Comparison of ENCODE assay signal across 13 mouse cellular contexts in the genomic region with DNA sequence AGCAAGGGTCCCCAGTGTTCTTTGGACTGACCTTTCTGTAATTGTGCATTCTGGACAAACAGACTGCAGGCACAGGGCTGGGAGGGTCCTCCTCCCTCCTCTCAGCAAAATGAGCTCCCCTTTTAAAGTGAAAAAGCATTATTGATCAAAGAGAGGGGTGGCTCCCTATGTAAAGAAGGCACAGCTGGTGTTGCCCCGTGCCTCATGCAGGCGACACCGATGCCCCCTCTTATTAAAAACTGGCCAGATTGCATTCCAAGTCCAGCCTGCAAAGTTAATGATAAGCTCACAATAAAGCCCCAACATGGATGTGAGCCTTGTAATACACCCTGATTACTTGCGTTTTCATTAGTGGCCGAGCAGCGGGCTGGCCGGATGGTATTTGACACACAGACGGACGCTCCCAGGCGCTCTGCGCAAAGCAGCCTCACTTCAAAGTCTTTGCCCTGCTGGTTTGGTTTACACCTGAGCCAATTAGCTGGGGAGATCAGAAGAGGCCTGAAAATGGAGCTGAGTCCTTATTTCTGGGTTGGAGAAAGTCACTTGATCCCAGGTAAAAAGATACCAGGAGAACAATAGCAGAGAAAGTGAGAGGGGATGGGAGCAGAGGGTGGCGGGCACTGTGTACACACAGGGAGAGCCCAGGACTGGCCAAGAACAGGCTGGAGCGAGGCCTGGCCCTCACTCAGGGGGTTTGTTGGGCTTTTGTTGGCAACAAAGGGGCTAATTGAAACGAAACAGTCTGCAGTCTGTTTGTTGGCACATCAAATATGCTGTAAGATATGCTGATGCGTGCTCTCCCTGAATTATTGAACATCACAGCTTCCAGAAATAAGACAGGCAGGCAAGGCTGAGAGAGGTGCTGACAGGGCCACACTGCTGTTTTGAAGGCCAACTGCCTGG.
A peak's percentile ranks its signal among the peaks of the same experiment; 100 is the strongest.
DNase-seq lines count a peak whose midpoint lies in the region; ATAC-seq and TF ChIP-seq lines count a peak whose summit lies in the region.
"Had no signal": no experiment of that assay in that cellular context is flagged by ENCODE, and none has a peak within 500 bp of the region (broad histone marks: within the 10 kb centered on the region; RNA-seq: fewer than 3 reads in every experiment).

No protein-coding gene starts in this region.

- H3K4me3 ChIP-seq in forebrain, embryonic 14.5 days (ENCODE audit: low read depth, low read length) = no peak overlapping the region
- no peak overlapping the region for H3K4me3 ChIP-seq in hindbrain, postnatal 0 days (ENCODE audit: low read length)
- H3K4me3 ChIP-seq: layer of hippocampus, adult 2 months; limb, embryonic 12.5 days had no signal

- no peak overlapping the region; the same call in 1 of the 2 replicates for H3K9ac ChIP-seq in forebrain, embryonic 14.5 days (ENCODE audit: low read length)
- H3K9ac ChIP-seq in hindbrain, postnatal 0 days (replicated peaks; ENCODE audit: low read length) = no peak overlapping the region
- H3K9ac ChIP-seq: limb, embryonic 12.5 days had no signal

- no peaks in the 10 kb centered on the region for H3K36me3 ChIP-seq in forebrain, embryonic 14.5 days (ENCODE audit: control insufficient read depth, insufficient read depth, low read length)
- H3K36me3 ChIP-seq in hindbrain, postnatal 0 days (ENCODE audit: insufficient read depth, low read length) = no peaks in the 10 kb centered on the region
- H3K36me3 ChIP-seq: limb, embryonic 12.5 days had no signal

- WGBS in forebrain, embryonic 14.5 days = 6% methylated on average over 15 of the region's 15 CpGs
- WGBS in hindbrain, postnatal 0 days = 19% methylated on average over 15 of the region's 15 CpGs

- no peak for TF ChIP-seq CTCF in hindbrain, postnatal 0 days (IDR thresholded peaks at IDR 0.05; ENCODE audit: low read depth)

- H3K9me3 ChIP-seq in forebrain, embryonic 14.5 days (replicated peaks; ENCODE audit: control insufficient read depth, low read length) = no peaks in the 10 kb centered on the region
- H3K9me3 ChIP-seq in hindbrain, postnatal 0 days (ENCODE audit: low read length) = no peaks in the 10 kb centered on the region
- H3K9me3 ChIP-seq: limb, embryonic 12.5 days had no signal

- ATAC-seq in forebrain, embryonic 14.5 days = peak; percentile 70
- ATAC-seq in hindbrain, postnatal 0 days = peak; percentile 84

- H3K27me3 ChIP-seq in forebrain, embryonic 14.5 days (replicated peaks; ENCODE audit: control insufficient read depth, insufficient read depth, low read length) = peaks cover 4% of the 10 kb centered on the region; the same call in 1 of the 2 replicates
- no peaks in the 10 kb centered on the region for H3K27me3 ChIP-seq in hindbrain, postnatal 0 days (ENCODE audit: insufficient read depth, low read length)

- peak overlapping the region; percentile 23; the same call in 1 of the 2 replicates for H3K4me2 ChIP-seq in forebrain, embryonic 14.5 days (ENCODE audit: low read length)
- 0 out of 2 replicates have a peak overlapping the region, but pooled peaks have one; percentile 2 for H3K4me2 ChIP-seq in hindbrain, postnatal 0 days (ENCODE audit: low read depth, low read length)
- H3K4me2 ChIP-seq: limb, embryonic 12.5 days had no signal

- H3K4me1 ChIP-seq in forebrain, embryonic 14.5 days (ENCODE audit: control insufficient read depth, insufficient read depth, low read length) = peaks cover 8% of the 10 kb centered on the region
- peaks cover 6% of the 10 kb centered on the region; the same call in 1 of the 2 replicates for H3K4me1 ChIP-seq in hindbrain, postnatal 0 days (ENCODE audit: insufficient read depth, low read length)
- H3K4me1 ChIP-seq: limb, embryonic 12.5 days had no signal

- DNase-seq in left cerebral cortex, postnatal 4 days = peak; percentile 55
- DNase-seq in left cerebral cortex, postnatal 36 days (ENCODE audit: low spot score in 2 of 2) = no peak
- DNase-seq in forebrain, embryonic 14.5 days (ENCODE audit: low spot score) = peak; percentile 64
- DNase-seq in hindbrain, postnatal 0 days (ENCODE audit: low spot score) = peak; percentile 62
- peak; percentile 31 for DNase-seq in retina, postnatal 1 day
- DNase-seq in adrenal gland, adult 8-10 months = no peak
- DNase-seq in adrenal gland, postnatal 14 days = no peak
- DNase-seq: gastrocnemius, postnatal 25 days; heart, postnatal 14 days; lung, postnatal 14 days; right cerebral cortex, postnatal 14 days had no signal

- H3K27ac ChIP-seq in forebrain, embryonic 14.5 days (ENCODE audit: low read depth, low read length) = no peak overlapping the region; the same call in 1 of the 2 replicates
- H3K27ac ChIP-seq in hindbrain, postnatal 0 days = no peak overlapping the region
- H3K27ac ChIP-seq: layer of hippocampus, adult 2 months; limb, embryonic 12.5 days had no signal

- intact Hi-C loops in left cerebral cortex, postnatal 4 days (cut with DNase I) = no loop called here
- intact Hi-C loops in left cerebral cortex, postnatal 36 days (cut with DNase I) = no loop called here

Comparison
In these comparisons a context has a peak if more than half of its experiments do, and no peak if none do; other contexts are left out.
1. DNase-seq: peak in left cerebral cortex, postnatal 4 days (single experiment), forebrain, embryonic 14.5 days (single experiment), hindbrain, postnatal 0 days (single experiment) and retina, postnatal 1 day (single experiment); none in left cerebral cortex, postnatal 36 days (0 of 2), adrenal gland, adult 8-10 months (single experiment) and adrenal gland, postnatal 14 days (single experiment).